Mouse (Mus musculus): Measurements from ENCODE around the gene Rbms2. TPM values are rescaled to one million over a fixed set of nuclear protein-coding genes. Genes with fewer than 3 reads are reported as not detected.
"Not testable (repeated sequence)": the region's sequence is repeated elsewhere in the genome, so short reads cannot be mapped to it uniquely, and the experiment has no call there.

The Rbms2 gene
- polyA plus RNA-seq, 1 experiment from 2014 or later: 74.2 TPM

GRCm38 (mm10) chr10:128194024-128194550 lies 14.0 kb upstream of the Rbms2 start, which contains the start of gene Gls2:
Gene Gls2 (plus strand): TSS chr10:128194457.
- ATAC-seq (peak; percentile 97), DNase-seq (ENCODE audit: low read depth, low spot score) (peak; percentile 49)
- in situ Hi-C loops (cut with MboI; ENCODE audit: low pct_unique_long_range_greater_than_20kb): loop anchor here (10.0 to 25.0 kb wide), 2 partner anchors 249 to 507 kb away; no protein-coding TSS in a partner anchor
- CTCF ChIA-PET: interaction anchor here (1.9 kb wide), 1 partner anchor 52 kb away, joined by 4 read pairs; no protein-coding TSS in a partner anchor
- POLR2A ChIA-PET: interaction anchor here (1.3 to 1.7 kb wide), 2 partner anchors 18 to 136 kb away, joined by 3 to 4 read pairs; partner anchors contain the start of gene Spryd4
- H3K27me3 ChIP-seq: no peaks in the 10 kb centered on the region
- no peak for TF ChIP-seq CTCF (IDR thresholded peaks at IDR 0.05)

- TF ChIP-seq CTCF (IDR thresholded peaks at IDR 0.05): no peak
- in situ Hi-C loops (cut with MboI; ENCODE audit: low pct_unique_long_range_greater_than_20kb): loop anchor here (10.0 to 25.0 kb wide), 2 partner anchors 248 to 506 kb away; no protein-coding TSS in a partner anchor
- ChIA-PET POLR2A (interaction anchor here (1.3 to 1.4 kb wide), 2 partner anchors 102 to 135 kb away, joined by 3 read pairs; partner anchors contain the start of gene Baz2a), CTCF (interaction anchor here (0.6 to 2.2 kb wide), 2 partner anchors 52 to 102 kb away, joined by 3 to 6 read pairs; partner anchors contain the start of gene Baz2a)
- DNase-seq (ENCODE audit: low read depth, low spot score) (no peak), ATAC-seq (no peak)
- H3K27me3 ChIP-seq: no peaks in the 10 kb centered on the region
Observed at GRCm38 (mm10) chr10:128193113-128193512, 13.0 kb upstream of the Rbms2 start.

DNA sequence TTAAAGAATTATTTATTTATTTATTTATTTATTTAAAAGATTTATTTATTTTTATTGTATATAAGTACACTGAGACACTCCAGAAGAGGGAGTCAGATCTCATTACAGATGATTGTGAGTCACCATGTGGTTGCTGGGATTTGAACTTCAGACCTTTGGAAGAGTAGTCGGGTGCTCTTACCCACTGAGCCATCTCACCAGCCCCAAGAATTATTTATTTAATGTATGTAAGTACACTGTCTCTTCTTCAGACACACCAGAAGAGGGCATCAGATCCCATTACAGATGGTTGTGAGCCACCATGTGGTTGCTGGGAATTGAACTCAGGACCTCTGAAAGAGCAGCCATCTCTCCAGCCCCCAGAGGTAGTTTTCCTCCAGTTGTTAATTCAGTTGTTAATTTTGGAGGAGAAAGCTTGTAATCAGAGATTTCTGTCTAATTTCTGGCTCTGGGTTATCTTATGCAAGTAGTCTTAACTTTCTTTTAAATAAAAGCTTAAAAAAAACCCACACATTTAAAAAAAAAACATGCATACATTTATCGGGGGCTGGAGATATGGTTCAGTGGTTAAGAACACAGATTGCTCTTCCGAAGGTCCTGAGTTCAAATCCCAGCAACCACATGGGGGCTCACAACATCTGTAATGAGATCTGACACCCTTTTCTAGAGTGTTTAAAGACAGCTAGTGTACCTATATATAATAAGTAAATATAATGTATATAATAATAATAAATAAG lies 12.1 kb upstream of the Rbms2 start:
- H3K27me3 ChIP-seq; ATAC-seq; DNase-seq (ENCODE audit: low read depth, low spot score): not testable (repeated sequence)
- POLR2A ChIA-PET: interaction anchor here (1.4 kb wide), 1 partner anchor 101 kb away, joined by 3 read pairs; the partner anchor contains the start of gene Baz2a
- CTCF ChIA-PET: interaction anchor here (0.6 to 2.2 kb wide), 3 partner anchors 15 to 101 kb away, joined by 3 to 6 read pairs (median 4); partner anchors contain the start of gene Baz2a
- in situ Hi-C loops (cut with MboI; ENCODE audit: low pct_unique_long_range_greater_than_20kb): loop anchor here (10.0 to 25.0 kb wide), 2 partner anchors 247 to 505 kb away; no protein-coding TSS in a partner anchor

GRCm38 (mm10) chr10:128191472-128191871 lies 11.4 kb upstream of the Rbms2 start:
- DNase-seq (ENCODE audit: low read depth, low spot score) (no peak), ATAC-seq (no peak)
- in situ Hi-C loops (cut with MboI; ENCODE audit: low pct_unique_long_range_greater_than_20kb): loop anchor here (10.0 to 25.0 kb wide), 2 partner anchors 247 to 504 kb away; no protein-coding TSS in a partner anchor
- no peaks in the 10 kb centered on the region for H3K27me3 ChIP-seq
- CTCF ChIA-PET: interaction anchor here (1.5 to 3.0 kb wide), 3 partner anchors 15 to 101 kb away, joined by 4 to 14 read pairs (median 6); partner anchors contain the start of gene Baz2a
- POLR2A ChIA-PET: interaction anchor here (1.4 kb wide), 1 partner anchor 100 kb away, joined by 3 read pairs; the partner anchor contains the start of gene Baz2a
- no peak for TF ChIP-seq CTCF (IDR thresholded peaks at IDR 0.05)

DNA sequence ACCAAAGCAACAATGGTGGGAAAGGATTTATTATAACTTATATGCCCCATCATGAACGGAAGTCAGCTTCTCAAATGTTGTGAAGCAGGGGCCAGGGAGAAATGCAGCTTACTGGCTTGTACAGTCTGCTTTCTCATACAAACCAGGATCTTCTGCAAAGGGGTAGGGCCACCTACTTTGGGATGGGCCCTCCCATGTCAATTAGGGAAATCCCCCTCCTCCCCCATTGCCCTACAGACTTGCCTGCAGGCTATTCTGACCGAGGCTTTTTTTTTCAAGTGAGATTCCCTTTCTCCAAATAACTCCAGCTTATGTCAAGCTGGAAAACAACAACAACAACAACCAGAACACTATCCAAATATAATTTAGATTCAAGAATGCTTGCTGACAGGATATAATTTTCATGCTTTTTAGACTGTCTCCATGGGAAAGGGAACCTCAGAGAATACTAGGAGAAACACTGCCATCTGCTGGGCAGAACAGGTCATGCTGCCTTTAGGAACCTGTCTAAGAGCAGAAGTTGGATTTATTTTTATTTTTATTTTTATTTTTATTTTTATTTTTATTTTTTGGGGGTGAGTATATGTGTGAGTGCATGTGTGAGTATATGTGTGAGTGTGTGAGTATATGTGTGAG lies 8.3 kb upstream of the Rbms2 start:
- in situ Hi-C loops (cut with MboI; ENCODE audit: low pct_unique_long_range_greater_than_20kb): loop anchor here (5.0 to 25.0 kb wide), 3 partner anchors 46 to 501 kb away; no protein-coding TSS in a partner anchor
- TF ChIP-seq CTCF (IDR thresholded peaks at IDR 0.05): no peak
- CTCF ChIA-PET: interaction anchor here (0.9 to 7.7 kb wide), 6 partner anchors 9 to 97 kb away, joined by 3 to 84 read pairs (median 4); partner anchors contain the start of gene Baz2a
- ATAC-seq (no peak), DNase-seq (ENCODE audit: low read depth, low spot score) (no peak)
- POLR2A ChIA-PET: interaction anchor here (1.1 kb wide), 1 partner anchor 104 kb away, joined by 5 read pairs; no protein-coding TSS in a partner anchor
- no peaks in the 10 kb centered on the region for H3K27me3 ChIP-seq

GRCm38 (mm10) chr10:128187181-128187605 lies 7.1 kb upstream of the Rbms2 start:
- ChIA-PET POLR2A (no interaction called here), CTCF (interaction anchor here (1.6 to 7.7 kb wide), 2 partner anchors 44 to 53 kb away, joined by 4 to 84 read pairs; no protein-coding TSS in a partner anchor)
- in situ Hi-C loops (cut with MboI; ENCODE audit: low pct_unique_long_range_greater_than_20kb): loop anchor here (5.0 to 25.0 kb wide), 3 partner anchors 45 to 500 kb away; no protein-coding TSS in a partner anchor
- no peak for TF ChIP-seq CTCF (IDR thresholded peaks at IDR 0.05)
- H3K27me3 ChIP-seq: no peaks in the 10 kb centered on the region
- ATAC-seq (no peak), DNase-seq (ENCODE audit: low read depth, low spot score) (no peak)

- ChIA-PET POLR2A (interaction anchor here (0.6 to 1.0 kb wide), 2 partner anchors 32 to 57 kb away, joined by 3 read pairs; no protein-coding TSS in a partner anchor), CTCF (interaction anchor here (0.6 to 7.7 kb wide), 10 partner anchors 10 to 98 kb away, joined by 3 to 84 read pairs (median 6); partner anchors contain the start of gene Baz2a)
- H3K27me3 ChIP-seq: no peaks in the 10 kb centered on the region
- in situ Hi-C loops (cut with MboI; ENCODE audit: low pct_unique_long_range_greater_than_20kb): loop anchor here (5.0 to 25.0 kb wide), 3 partner anchors 44 to 499 kb away; no protein-coding TSS in a partner anchor
- peak; percentile 94 for TF ChIP-seq CTCF (IDR thresholded peaks at IDR 0.05)
- ATAC-seq: no peak
- DNase-seq (ENCODE audit: low read depth, low spot score): peak; percentile 63
Observed at GRCm38 (mm10) chr10:128185959-128186358, 5.9 kb upstream of the Rbms2 start.

DNA sequence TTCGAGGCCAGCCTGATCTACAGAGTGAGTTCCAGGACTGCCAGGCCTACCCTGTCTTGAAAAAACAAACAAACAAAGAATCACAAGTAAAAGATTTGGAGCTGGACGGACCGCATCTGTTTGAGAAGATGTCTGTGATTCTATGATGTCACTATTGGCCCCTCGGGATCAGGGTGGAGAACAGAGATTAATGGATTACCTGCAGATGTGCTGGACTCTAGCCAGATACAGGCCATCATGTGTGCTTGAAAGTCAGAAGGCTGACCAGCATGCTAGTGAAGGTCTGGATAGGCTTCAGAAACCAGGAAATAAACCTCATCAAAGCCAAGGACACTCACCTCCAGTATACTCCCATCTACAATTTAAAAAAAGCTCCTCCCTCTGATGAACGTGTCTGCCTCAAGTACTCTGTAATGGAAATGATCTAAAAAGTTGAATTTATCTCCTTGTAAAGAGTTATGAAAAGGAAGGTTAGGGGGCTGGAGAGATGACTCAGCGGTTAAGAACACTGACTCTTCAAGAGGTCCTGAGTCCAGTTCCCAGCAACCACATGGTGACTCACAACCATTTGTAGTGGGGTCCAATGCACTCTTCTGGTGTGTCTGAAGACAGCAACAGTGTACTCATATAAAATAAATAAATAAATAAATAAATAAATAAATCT lies 5.3 kb upstream of the Rbms2 start:
- H3K27me3 ChIP-seq: no peaks in the 10 kb centered on the region
- TF ChIP-seq CTCF (IDR thresholded peaks at IDR 0.05): no peak
- in situ Hi-C loops (cut with MboI; ENCODE audit: low pct_unique_long_range_greater_than_20kb): loop anchor here (5.0 to 25.0 kb wide), 3 partner anchors 43 to 498 kb away; no protein-coding TSS in a partner anchor
- no peak for DNase-seq (ENCODE audit: low read depth, low spot score)
- CTCF ChIA-PET: interaction anchor here (1.1 to 7.7 kb wide), 6 partner anchors 9 to 98 kb away, joined by 5 to 84 read pairs (median 10); partner anchors contain the start of gene Baz2a
- POLR2A ChIA-PET: interaction anchor here (0.6 to 1.1 kb wide), 3 partner anchors 32 to 102 kb away, joined by 3 read pairs; partner anchors contain the start of gene Atp5b
- ATAC-seq: no peak

DNA sequence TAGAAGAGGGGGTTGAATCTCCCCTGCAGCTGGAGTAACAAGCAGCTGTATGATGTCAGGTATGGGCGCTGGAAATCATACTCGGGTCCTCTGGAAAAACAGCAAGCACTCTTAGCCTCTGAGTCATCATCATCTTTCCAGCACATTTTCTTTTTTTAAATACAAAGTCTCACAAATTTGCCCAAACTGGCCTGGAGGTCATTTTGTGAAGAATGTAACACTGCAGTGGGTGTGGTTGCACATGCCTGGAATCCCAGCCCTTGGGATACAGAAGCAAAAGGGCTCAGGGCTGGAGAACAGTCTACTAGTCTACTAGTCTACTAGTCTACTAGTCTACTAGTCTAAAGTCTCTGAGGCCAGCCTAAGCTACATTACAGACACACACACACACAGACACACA lies 4.2 kb upstream of the Rbms2 start:
- H3K27me3 ChIP-seq: no peaks in the 10 kb centered on the region
- ChIA-PET CTCF (interaction anchor here (1.6 to 7.7 kb wide), 3 partner anchors 34 to 92 kb away, joined by 5 to 84 read pairs (median 44); partner anchors contain the start of gene Baz2a), POLR2A (interaction anchor here (1.1 kb wide), 1 partner anchor 101 kb away, joined by 3 read pairs; the partner anchor contains the start of gene Atp5b)
- DNase-seq (ENCODE audit: low read depth, low spot score) (no peak), ATAC-seq (no peak)
- no peak for TF ChIP-seq CTCF (IDR thresholded peaks at IDR 0.05)
- in situ Hi-C loops (cut with MboI; ENCODE audit: low pct_unique_long_range_greater_than_20kb): loop anchor here (25.0 kb wide), 1 partner anchor 497 kb away; no protein-coding TSS in a partner anchor
